Mouse (Mus musculus): ENCODE measurements around the gene Trappc6b. TPM values are rescaled to one million over a fixed set of nuclear protein-coding genes. Genes with fewer than 3 reads are reported as not detected.

The Trappc6b gene
- total RNA-seq (2021) = 10 to 100 TPM; 29.9 to 33.7 TPM
- long read RNA-seq, experiment 1, transcript Trappc6b-201 (6 exons, 1,255 nt) = major isoform, 18 of 27 reads
- long read RNA-seq, experiment 1, partial matches to known transcripts = 7 of 27 reads
- long read RNA-seq, experiment 1, other reads (novel, unspliced or antisense) = 2 of 27 reads
- long read RNA-seq, experiment 2, transcript Trappc6b-201 (6 exons, 1,255 nt) = major isoform, 15 of 20 reads
- long read RNA-seq, experiment 2, partial matches to known transcripts = 2 of 20 reads
- long read RNA-seq, experiment 2, other reads (novel, unspliced or antisense) = 1 of 20 reads

GRCm38 (mm10) chr12:59060993-59061595 lies at the start of gene Trappc6b:
TSS of gene Trappc6b (minus strand) at chr12:59061472.
- intact Hi-C loops (cut with DNase I; ENCODE audit: low total_unique reads) = loop anchor here (10.0 kb wide), 1 partner anchor 74 kb away; no protein-coding TSS in a partner anchor
- DNase-seq = peak; percentile 82

GRCm38 (mm10) chr12:59107926-59108325 lies 46.7 kb upstream of the Trappc6b start:
- no peak for DNase-seq
- intact Hi-C loops (cut with DNase I; ENCODE audit: low total_unique reads) = no loop called here

- no peak for DNase-seq
- intact Hi-C loops (cut with DNase I; ENCODE audit: low total_unique reads) = no loop called here
Observed at GRCm38 (mm10) chr12:59106491-59106890, 45.2 kb upstream of the Trappc6b start.

- intact Hi-C loops (cut with DNase I; ENCODE audit: low total_unique reads) = no loop called here
- no peak for DNase-seq
Observed at GRCm38 (mm10) chr12:59105914-59106313, 44.6 kb upstream of the Trappc6b start.

- intact Hi-C loops (cut with DNase I; ENCODE audit: low total_unique reads) = no loop called here
Observed at GRCm38 (mm10) chr12:59104771-59105170, 43.5 kb upstream of the Trappc6b start.

GRCm38 (mm10) chr12:59095104-59096025 lies 34.1 kb upstream of the Trappc6b start, which contains the start of gene Mia2:
TSS of gene Mia2 (plus strand) at chr12:59095799.
- DNase-seq = no peak
- intact Hi-C loops (cut with DNase I; ENCODE audit: low total_unique reads) = no loop called here

More at GRCm38 (mm10) chr12:59104771-59105170, 43.5 kb upstream of the Trappc6b start:
- no peak for DNase-seq

GRCm38 (mm10) chr12:59093543-59093942 lies 32.3 kb upstream of the Trappc6b start:
- no peak for DNase-seq
- intact Hi-C loops (cut with DNase I; ENCODE audit: low total_unique reads) = no loop called here

GRCm38 (mm10) chr12:59086171-59086570 lies 24.9 kb upstream of the Trappc6b start:
- DNase-seq = no peak
- intact Hi-C loops (cut with DNase I; ENCODE audit: low total_unique reads) = no loop called here

GRCm38 (mm10) chr12:59084446-59084845 lies 23.2 kb upstream of the Trappc6b start:
- intact Hi-C loops (cut with DNase I; ENCODE audit: low total_unique reads) = no loop called here
- no peak for DNase-seq

- intact Hi-C loops (cut with DNase I; ENCODE audit: low total_unique reads) = no loop called here
- DNase-seq = no peak
Observed at GRCm38 (mm10) chr12:59080461-59080860, 19.2 kb upstream of the Trappc6b start.

GRCm38 (mm10) chr12:59077883-59078282 lies 16.6 kb upstream of the Trappc6b start:
- intact Hi-C loops (cut with DNase I; ENCODE audit: low total_unique reads) = no loop called here
- no peak for DNase-seq

GRCm38 (mm10) chr12:59076996-59077395 lies 15.7 kb upstream of the Trappc6b start:
- DNase-seq = no peak
- intact Hi-C loops (cut with DNase I; ENCODE audit: low total_unique reads) = no loop called here

GRCm38 (mm10) chr12:59074052-59074451 lies 12.8 kb upstream of the Trappc6b start:
- no peak for DNase-seq
- intact Hi-C loops (cut with DNase I; ENCODE audit: low total_unique reads) = no loop called here

- no peak for DNase-seq
- intact Hi-C loops (cut with DNase I; ENCODE audit: low total_unique reads) = no loop called here
Observed at GRCm38 (mm10) chr12:59072286-59072685, 11.0 kb upstream of the Trappc6b start.

GRCm38 (mm10) chr12:59068791-59069190 lies 7.5 kb upstream of the Trappc6b start:
- no peak for DNase-seq
- intact Hi-C loops (cut with DNase I; ENCODE audit: low total_unique reads) = loop anchor here (10.0 kb wide), 1 partner anchor 66 kb away; no protein-coding TSS in a partner anchor

- DNase-seq = no peak
- intact Hi-C loops (cut with DNase I; ENCODE audit: low total_unique reads) = loop anchor here (10.0 kb wide), 1 partner anchor 68 kb away; no protein-coding TSS in a partner anchor
Observed at GRCm38 (mm10) chr12:59067095-59067494, 5.8 kb upstream of the Trappc6b start.

- peak; percentile 97 for DNase-seq
- intact Hi-C loops (cut with DNase I; ENCODE audit: low total_unique reads) = loop anchor here (10.0 kb wide), 1 partner anchor 68 kb away; no protein-coding TSS in a partner anchor
Observed at GRCm38 (mm10) chr12:59066448-59067077, 5.3 kb upstream of the Trappc6b start, which contains the start of gene Pnn. TSS of gene Pnn (plus strand) at chr12:59066884.

GRCm38 (mm10) chr12:59065776-59066175 lies 4.5 kb upstream of the Trappc6b start:
- intact Hi-C loops (cut with DNase I; ENCODE audit: low total_unique reads) = loop anchor here (10.0 kb wide), 1 partner anchor 69 kb away; no protein-coding TSS in a partner anchor
- DNase-seq = no peak

GRCm38 (mm10) chr12:59064837-59065236 lies 3.6 kb upstream of the Trappc6b start:
- intact Hi-C loops (cut with DNase I; ENCODE audit: low total_unique reads) = loop anchor here (10.0 kb wide), 1 partner anchor 70 kb away; no protein-coding TSS in a partner anchor
- no peak for DNase-seq

Measured in gastrocnemius, postnatal 14 days (tissue).